Mouse (Mus musculus) limb, embryonic 14.5 days (tissue): ENCODE results near the gene Lmx1b. TPM values are rescaled to one million over a fixed set of nuclear protein-coding genes. Genes with fewer than 3 reads are reported as not detected.
A peak's percentile ranks its signal among the peaks of the same experiment; 100 is the strongest.

Experiments
- ATAC-seq: fragments of 200-750 bp; cut with Nextera tagmentation; 2 replicates; pipeline ENCODE4 v1.8.0; 2017; ENCODE audit warnings: low read depth, moderate number of reproducible peaks, moderate TSS enrichment; ENCODE audit not compliant: low FRiP score
- DNase-seq: peaks from one replicate; pipeline ENCODE4 v3.0.0-alpha.2; 2015; ENCODE audit warnings: low spot score
- H3K27ac ChIP-seq: fragments of 300-500 bp; sonication (generic); replicated peaks from 2 replicates; pipeline ENCODE4 v1.5.1; 2014; ENCODE audit warnings: low read depth, mild to moderate bottlenecking, low read length, moderate library complexity, mixed read lengths
- H3K27me3 ChIP-seq: fragments of 300-500 bp; sonication (generic); 2 replicates; pipeline ENCODE4 v1.6.1; 2014; ENCODE audit warnings: low read length, mixed read lengths; ENCODE audit not compliant: control insufficient read depth, insufficient read depth
- H3K36me3 ChIP-seq: fragments of 300-500 bp; sonication (generic); 2 replicates; pipeline ENCODE4 v1.6.1; 2014; ENCODE audit warnings: mild to moderate bottlenecking, low read length, moderate library complexity, mixed read lengths; ENCODE audit not compliant: control insufficient read depth, insufficient read depth
- H3K4me1 ChIP-seq: fragments of 300-500 bp; sonication (generic); 2 replicates; pipeline ENCODE4 v1.6.1; 2014; ENCODE audit warnings: antibody characterized with exemption, low read length, mixed read lengths; ENCODE audit not compliant: control insufficient read depth, insufficient read depth
- H3K4me2 ChIP-seq: fragments of 300-500 bp; sonication (generic); replicated peaks from 2 replicates; pipeline ENCODE4 v1.6.1; 2014; ENCODE audit warnings: low read depth, mild to moderate bottlenecking, low read length, moderate library complexity; ENCODE audit not compliant: severe bottlenecking
- H3K4me3 ChIP-seq: fragments of 300-500 bp; sonication (generic); replicated peaks from 2 replicates; pipeline ENCODE4 v1.5.1; 2014; ENCODE audit warnings: low read length
- H3K9ac ChIP-seq: fragments of 300-500 bp; sonication (generic); 2 replicates; pipeline ENCODE4 v1.6.1; 2014; ENCODE audit warnings: mild to moderate bottlenecking, low read depth, low read length, moderate library complexity; ENCODE audit not compliant: severe bottlenecking
- H3K9me3 ChIP-seq: fragments of 300-500 bp; sonication (generic); 2 replicates; pipeline ENCODE4 v1.6.1; 2016; ENCODE audit warnings: low read length; ENCODE audit not compliant: control insufficient read depth
- POLR2A ChIP-seq: fragments of 200-500 bp; IDR thresholded peaks from 2 replicates; pipeline ENCODE4 v1.8.0; 2012; ENCODE audit warnings: inconsistent platforms, mild to moderate bottlenecking, moderate library complexity, borderline replicate concordance; ENCODE audit not compliant: insufficient read depth, insufficient read length; ENCODE audit errors: extremely low read depth
- WGBS: fragments of 180-500 bp; shearing (Covaris S2); extraction: QIAGEN DNeasy Blood & Tissue Kit; methylation state at CpG from one replicate; pipeline ENCODE4 v1.1.7; 2014; 5-methylcytosine and 5-hydroxymethylcytosine counted together
- polyA plus RNA-seq, 2 experiments: library from polyadenylated mRNA; depleted of rRNA in 1 of 2; stranded (reverse) in 1 of 2; unstranded in 1 of 2; fragments of >200 nt; fragmentation: Nextera tagmentation in 1 of 2; extraction: Ambion mirVana in 1 of 2; gene quantifications; 2 replicates each; pipeline versions ENCODE4 v1.2.1 to v1.2.3; 2012 to 2014

Gene Lmx1b
- polyA plus RNA-seq, 2 experiments = 6.3 to 28.3 TPM

GRCm38 (mm10) chr2:33582457-33583060 is 57.8 kb downstream of the Lmx1b start:
- no peaks in the 10 kb centered on the region for H3K9me3 ChIP-seq
- no peak overlapping the region for H3K4me2 ChIP-seq
- H3K9ac ChIP-seq = no peak overlapping the region
- ATAC-seq (no peak), DNase-seq (no peak)
- no peak for TF ChIP-seq POLR2A
- H3K4me3 ChIP-seq = no peak overlapping the region
- H3K36me3 ChIP-seq = no peaks in the 10 kb centered on the region
- peaks cover 12% of the 10 kb centered on the region; the same call in 1 of the 2 replicates for H3K27me3 ChIP-seq
- no peak overlapping the region for H3K27ac ChIP-seq
- 17% methylated on average over 5 of the region's 5 CpGs for WGBS
- peaks cover 54% of the 10 kb centered on the region for H3K4me1 ChIP-seq

GRCm38 (mm10) chr2:33581866-33582265 is 58.4 kb downstream of the Lmx1b start:
- DNase-seq = no peak
- 19% methylated on average over 8 of the region's 8 CpGs for WGBS
- ATAC-seq = no peak
- Histone ChIP-seq H3K4me3 (no peak overlapping the region), H3K4me2 (no peak overlapping the region), H3K36me3 (no peaks in the 10 kb centered on the region), H3K9ac (no peak overlapping the region), H3K4me1 (peaks cover 55% of the 10 kb centered on the region), H3K27me3 (peaks cover 12% of the 10 kb centered on the region; the same call in 1 of the 2 replicates), H3K9me3 (no peaks in the 10 kb centered on the region), H3K27ac (no peak overlapping the region)
- no peak for TF ChIP-seq POLR2A

- TF ChIP-seq POLR2A = no peak
- H3K4me1 ChIP-seq = peaks cover 53% of the 10 kb centered on the region
Measured at GRCm38 (mm10) chr2:33581449-33581777, 58.9 kb downstream of the Lmx1b start.

GRCm38 (mm10) chr2:33580697-33581448 is 59.4 kb downstream of the Lmx1b start:
- H3K4me2 ChIP-seq = peak overlapping the region; percentile 40
- H3K4me3 ChIP-seq = peak overlapping the region; percentile 20
- H3K36me3 ChIP-seq = no peaks in the 10 kb centered on the region
- H3K4me1 ChIP-seq = peaks cover 48% of the 10 kb centered on the region
- H3K9ac ChIP-seq = no peak overlapping the region
- no peak for ATAC-seq
- peaks cover 12% of the 10 kb centered on the region; the same call in 1 of the 2 replicates for H3K27me3 ChIP-seq
- DNase-seq = no peak
- H3K27ac ChIP-seq = no peak overlapping the region
- H3K9me3 ChIP-seq = no peaks in the 10 kb centered on the region
- 5% methylated on average over 34 of the region's 34 CpGs for WGBS
- TF ChIP-seq POLR2A = no peak

More at GRCm38 (mm10) chr2:33581449-33581777, 58.9 kb downstream of the Lmx1b start:
- ATAC-seq (no peak), DNase-seq (no peak)
- peak overlapping the region; percentile 40; the same call in 1 of the 2 replicates for H3K4me2 ChIP-seq
- WGBS = 7% methylated on average over 6 of the region's 6 CpGs
- H3K9me3 ChIP-seq = no peaks in the 10 kb centered on the region
- H3K4me3 ChIP-seq = peak overlapping the region; percentile 20; the same call in 1 of the 2 replicates
- H3K9ac ChIP-seq = no peak overlapping the region
- H3K27ac ChIP-seq = no peak overlapping the region
- peaks cover 12% of the 10 kb centered on the region; the same call in 1 of the 2 replicates for H3K27me3 ChIP-seq
- no peaks in the 10 kb centered on the region for H3K36me3 ChIP-seq

GRCm38 (mm10) chr2:33575406-33575805 is 64.9 kb downstream of the Lmx1b start:
- H3K4me1 ChIP-seq = peaks cover 7% of the 10 kb centered on the region; the same call in 1 of the 2 replicates
- ATAC-seq (no peak), DNase-seq (no peak)
- 14% methylated on average over 13 of the region's 13 CpGs for WGBS
- no peaks in the 10 kb centered on the region for H3K36me3 ChIP-seq
- no peak overlapping the region for H3K27ac ChIP-seq
- H3K4me3 ChIP-seq = no peak overlapping the region
- TF ChIP-seq POLR2A = no peak
- H3K4me2 ChIP-seq = no peak overlapping the region
- H3K9me3 ChIP-seq = no peaks in the 10 kb centered on the region
- H3K9ac ChIP-seq = peak overlapping the region; percentile 21; the same call in 1 of the 2 replicates
- 0 out of 2 replicates have a peak, but pooled peaks cover 7% of the 10 kb centered on the region for H3K27me3 ChIP-seq
